Mouse (Mus musculus): Measurements from ENCODE around the gene Plcg2. TPM values are rescaled to one million over a fixed set of nuclear protein-coding genes. Genes with fewer than 3 reads are reported as not detected.

Gene Plcg2
- polyA plus RNA-seq, 1 experiment from 2014 or later: 1.2 TPM

DNA sequence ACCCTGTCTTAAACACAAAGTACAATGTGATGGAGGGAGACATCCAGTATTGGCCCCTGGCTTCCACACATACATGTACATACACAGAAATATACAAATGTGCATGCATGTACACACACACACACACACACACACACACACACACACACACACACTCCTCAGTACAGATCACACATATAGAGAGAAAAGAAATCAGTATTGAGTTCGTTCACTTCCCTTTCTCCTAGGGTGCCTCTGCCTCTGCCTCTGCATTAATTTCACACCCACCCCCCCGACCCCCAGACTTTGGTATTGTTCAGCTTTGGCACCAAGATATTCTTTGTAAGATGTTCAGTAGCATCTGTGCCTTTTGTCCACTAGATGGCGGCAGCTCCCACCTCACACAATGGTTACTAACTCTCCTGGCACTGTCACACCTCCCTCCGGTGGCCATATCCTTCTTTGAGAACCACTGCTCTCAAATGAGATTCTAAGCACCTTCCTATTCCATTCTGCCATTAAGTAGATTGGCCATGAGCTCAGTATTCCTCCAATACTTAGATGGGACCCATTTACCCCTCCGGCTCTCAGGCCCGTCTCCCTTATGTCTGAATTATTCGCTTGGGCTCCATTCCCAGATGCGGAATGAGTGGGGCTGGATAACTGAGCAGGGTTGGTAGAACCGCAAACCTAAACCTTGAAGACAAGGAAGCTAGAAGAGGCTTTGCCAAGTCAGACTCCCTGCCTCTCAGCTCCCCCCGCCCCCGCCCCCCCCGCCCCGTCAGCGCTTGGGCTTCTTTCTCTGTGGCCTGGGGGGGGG lies 128.1 kb downstream of the Plcg2 start:
- 0 out of 2 replicates have a peak, but pooled peaks have one; percentile 45 for ATAC-seq
- 65% methylated on average over 10 of the region's 14 CpGs for WGBS
- Histone ChIP-seq H3K27ac (ENCODE audit: low read length) (no peak overlapping the region), H3K4me3 (ENCODE audit: low read depth, low read length) (no peak overlapping the region), H3K4me2 (ENCODE audit: low read length) (no peak overlapping the region), H3K27me3 (ENCODE audit: control insufficient read depth, insufficient read depth, low read depth, low read length) (no peaks in the 10 kb centered on the region), H3K9me3 (replicated peaks; ENCODE audit: control insufficient read depth, low read length, poor library complexity, severe bottlenecking) (peaks cover 4% of the 10 kb centered on the region; the same call in 1 of the 2 replicates), H3K36me3 (ENCODE audit: control insufficient read depth, insufficient read depth, low read length) (no peaks in the 10 kb centered on the region), H3K9ac (ENCODE audit: low read depth, low read length) (no peak overlapping the region), H3K4me1 (ENCODE audit: control insufficient read depth, insufficient read depth, low read length) (peaks cover 2% of the 10 kb centered on the region; the same call in 1 of the 2 replicates)

DNA sequence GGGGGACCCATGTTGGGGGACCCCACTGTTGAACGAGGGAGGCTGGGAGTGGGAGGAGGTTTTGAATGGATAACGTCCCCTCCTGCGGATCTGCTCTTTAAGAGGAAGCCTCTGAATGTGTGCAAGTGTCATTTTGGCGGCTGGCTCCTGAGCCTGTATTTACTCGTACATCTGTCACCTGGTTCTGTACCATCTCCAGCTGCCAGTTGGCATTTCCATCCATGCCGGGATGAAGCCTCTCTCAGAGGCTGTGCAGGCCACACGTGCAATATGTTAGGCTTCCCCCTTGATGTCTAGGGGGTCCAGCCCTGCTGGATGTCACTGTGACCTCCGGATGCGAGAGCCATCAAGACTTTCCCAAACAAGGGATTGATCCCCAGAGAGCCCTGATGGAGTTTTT lies 129.0 kb downstream of the Plcg2 start:
- H3K9me3 ChIP-seq (replicated peaks; ENCODE audit: control insufficient read depth, low read length, poor library complexity, severe bottlenecking): peaks cover 4% of the 10 kb centered on the region; the same call in 1 of the 2 replicates
- no peaks in the 10 kb centered on the region for H3K36me3 ChIP-seq (ENCODE audit: control insufficient read depth, insufficient read depth, low read length)
- no peak for ATAC-seq
- no peak overlapping the region for H3K4me2 ChIP-seq (ENCODE audit: low read length)
- H3K4me3 ChIP-seq (ENCODE audit: low read depth, low read length): no peak overlapping the region
- 70% methylated on average over 9 of the region's 9 CpGs for WGBS
- no peak overlapping the region for H3K9ac ChIP-seq (ENCODE audit: low read depth, low read length)
- peaks cover 2% of the 10 kb centered on the region; the same call in 1 of the 2 replicates for H3K4me1 ChIP-seq (ENCODE audit: control insufficient read depth, insufficient read depth, low read length)
- no peaks in the 10 kb centered on the region for H3K27me3 ChIP-seq (ENCODE audit: control insufficient read depth, insufficient read depth, low read depth, low read length)
- no peak overlapping the region for H3K27ac ChIP-seq (ENCODE audit: low read length)

DNA sequence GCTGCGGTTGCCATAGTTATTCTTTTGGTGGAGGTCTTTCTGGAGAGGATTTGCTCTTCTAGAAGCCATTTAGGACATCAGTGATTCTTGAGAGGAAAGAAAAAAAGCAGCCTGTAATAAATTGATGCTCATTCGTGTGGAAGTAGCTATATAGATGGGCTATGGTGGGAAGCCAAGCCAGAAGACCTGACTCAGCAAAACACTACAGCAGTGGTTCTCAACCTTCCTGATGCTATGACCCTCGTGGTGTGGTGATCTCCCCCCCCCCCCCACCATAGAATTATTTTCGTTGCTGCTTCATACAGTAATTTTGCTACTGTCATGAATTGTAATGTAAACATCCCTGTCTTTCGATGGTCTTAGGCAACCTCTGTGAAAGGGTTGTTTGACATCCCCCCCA lies 134.4 kb downstream of the Plcg2 start:
- no peak overlapping the region for H3K4me3 ChIP-seq (ENCODE audit: low read depth, low read length)
- no peak overlapping the region for H3K27ac ChIP-seq (ENCODE audit: low read length)
- no peak for ATAC-seq
- no peaks in the 10 kb centered on the region for H3K36me3 ChIP-seq (ENCODE audit: control insufficient read depth, insufficient read depth, low read length)
- H3K9ac ChIP-seq (ENCODE audit: low read depth, low read length): no peak overlapping the region
- 90% methylated on average over 5 of the region's 5 CpGs for WGBS
- H3K27me3 ChIP-seq (ENCODE audit: control insufficient read depth, insufficient read depth, low read depth, low read length): no peaks in the 10 kb centered on the region
- no peak overlapping the region for H3K4me2 ChIP-seq (ENCODE audit: low read length)
- no peaks in the 10 kb centered on the region for H3K9me3 ChIP-seq (replicated peaks; ENCODE audit: control insufficient read depth, low read length, poor library complexity, severe bottlenecking)
- H3K4me1 ChIP-seq (ENCODE audit: control insufficient read depth, insufficient read depth, low read length): no peaks in the 10 kb centered on the region

DNA sequence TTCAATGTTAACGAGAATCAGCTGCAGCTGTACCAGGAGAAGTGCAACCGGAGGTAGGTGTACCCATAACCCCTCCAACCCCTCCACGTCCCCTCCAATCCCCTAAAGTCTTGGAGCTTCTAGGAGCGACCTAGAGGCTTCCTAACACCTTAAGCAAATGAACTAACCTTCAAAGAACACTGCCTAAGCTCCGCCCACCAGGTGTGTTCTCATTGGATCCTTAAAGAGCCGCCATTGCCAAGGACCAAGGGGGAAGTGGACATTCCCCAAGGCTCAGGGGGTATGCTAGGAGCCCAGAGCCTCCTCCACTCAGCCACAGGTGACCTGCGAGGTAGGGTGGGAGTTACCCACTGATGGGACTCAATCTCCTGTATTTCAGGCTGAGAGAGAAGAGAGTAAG lies 136.3 kb downstream of the Plcg2 start:
- ATAC-seq: no peak
- no peak overlapping the region for H3K4me2 ChIP-seq (ENCODE audit: low read length)
- WGBS: 87% methylated on average over 7 of the region's 7 CpGs
- H3K36me3 ChIP-seq (ENCODE audit: control insufficient read depth, insufficient read depth, low read length): no peaks in the 10 kb centered on the region
- no peaks in the 10 kb centered on the region for H3K4me1 ChIP-seq (ENCODE audit: control insufficient read depth, insufficient read depth, low read length)
- H3K27me3 ChIP-seq (ENCODE audit: control insufficient read depth, insufficient read depth, low read depth, low read length): no peaks in the 10 kb centered on the region
- H3K4me3 ChIP-seq (ENCODE audit: low read depth, low read length): no peak overlapping the region
- no peak overlapping the region for H3K27ac ChIP-seq (ENCODE audit: low read length)
- no peaks in the 10 kb centered on the region for H3K9me3 ChIP-seq (replicated peaks; ENCODE audit: control insufficient read depth, low read length, poor library complexity, severe bottlenecking)
- H3K9ac ChIP-seq (ENCODE audit: low read depth, low read length): no peak overlapping the region

DNA sequence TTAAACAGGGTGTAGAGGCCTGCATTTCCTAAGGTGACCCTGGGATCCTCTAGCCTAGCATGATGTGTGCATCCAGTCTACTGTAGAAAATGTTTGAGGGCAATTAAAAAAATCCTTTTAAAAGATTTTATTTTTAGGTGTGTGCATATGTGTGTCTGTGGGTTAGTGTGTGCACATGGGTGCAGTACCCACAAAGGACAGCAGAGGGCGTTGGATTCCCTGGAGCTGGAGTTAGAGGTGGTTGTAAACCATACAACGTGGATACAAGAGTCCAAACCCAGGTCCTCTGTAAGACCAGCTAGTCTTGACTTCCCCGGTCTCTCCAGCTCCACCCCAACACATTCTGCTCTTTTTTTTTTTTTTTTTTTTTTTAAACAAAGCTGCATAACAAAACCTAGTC lies 139.4 kb downstream of the Plcg2 start:
- Histone ChIP-seq H3K4me2 (ENCODE audit: low read length) (no peak overlapping the region), H3K36me3 (ENCODE audit: control insufficient read depth, insufficient read depth, low read length) (no peaks in the 10 kb centered on the region), H3K9me3 (replicated peaks; ENCODE audit: control insufficient read depth, low read length, poor library complexity, severe bottlenecking) (no peaks in the 10 kb centered on the region), H3K4me1 (ENCODE audit: control insufficient read depth, insufficient read depth, low read length) (no peaks in the 10 kb centered on the region), H3K27me3 (ENCODE audit: control insufficient read depth, insufficient read depth, low read depth, low read length) (no peaks in the 10 kb centered on the region), H3K27ac (ENCODE audit: low read length) (no peak overlapping the region), H3K4me3 (ENCODE audit: low read depth, low read length) (no peak overlapping the region), H3K9ac (ENCODE audit: low read depth, low read length) (no peak overlapping the region)
- no peak for ATAC-seq
- WGBS: 65% methylated on average over 3 of the region's 3 CpGs

DNA sequence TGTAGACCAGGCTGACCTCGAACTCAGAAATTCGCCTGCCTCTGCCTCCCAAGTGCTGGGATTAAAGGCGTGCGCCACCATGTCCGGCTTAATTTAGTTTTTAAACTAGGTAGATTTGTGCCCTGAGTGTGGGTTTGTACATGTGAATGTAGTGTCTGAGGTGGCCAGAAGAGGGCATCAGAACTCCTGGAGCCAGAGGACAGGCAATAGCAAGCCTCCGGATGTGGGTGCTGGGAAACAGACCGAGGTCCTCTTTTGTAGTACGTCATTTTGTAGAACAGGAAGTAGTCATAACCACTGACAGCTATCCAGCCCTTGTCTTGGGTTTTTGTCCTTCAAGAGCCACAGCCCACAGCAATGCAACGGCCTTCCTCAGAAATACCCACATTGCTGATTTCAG lies 141.5 kb downstream of the Plcg2 start:
- no peak for ATAC-seq
- 94% methylated on average over 9 of the region's 9 CpGs for WGBS
- H3K9ac ChIP-seq (ENCODE audit: low read depth, low read length): no peak overlapping the region
- no peak overlapping the region for H3K4me2 ChIP-seq (ENCODE audit: low read length)
- H3K27ac ChIP-seq (ENCODE audit: low read length): no peak overlapping the region
- H3K27me3 ChIP-seq (ENCODE audit: control insufficient read depth, insufficient read depth, low read depth, low read length): no peaks in the 10 kb centered on the region
- no peaks in the 10 kb centered on the region for H3K36me3 ChIP-seq (ENCODE audit: control insufficient read depth, insufficient read depth, low read length)
- no peaks in the 10 kb centered on the region for H3K4me1 ChIP-seq (ENCODE audit: control insufficient read depth, insufficient read depth, low read length)
- no peak overlapping the region for H3K4me3 ChIP-seq (ENCODE audit: low read depth, low read length)
- no peaks in the 10 kb centered on the region for H3K9me3 ChIP-seq (replicated peaks; ENCODE audit: control insufficient read depth, low read length, poor library complexity, severe bottlenecking)

DNA sequence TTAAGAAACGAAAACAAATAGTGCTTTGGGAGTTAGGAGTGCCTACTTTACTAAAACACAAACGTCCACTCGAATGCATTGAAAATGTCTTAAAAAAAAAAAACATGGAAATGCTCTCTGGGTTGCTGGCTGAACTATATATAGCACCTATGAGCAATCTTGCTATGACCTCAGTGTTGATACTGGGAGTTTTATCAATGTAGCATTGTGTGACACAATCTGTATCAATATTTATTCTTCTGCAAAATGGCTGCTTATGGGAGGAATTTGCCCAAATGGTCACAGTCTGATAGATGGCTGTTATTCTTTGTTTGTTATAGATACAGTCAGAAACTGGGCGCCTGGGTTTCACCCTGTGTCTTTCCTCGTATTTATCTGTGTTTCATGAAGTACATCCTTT lies 147.4 kb downstream of the Plcg2 start:
- H3K9ac ChIP-seq (ENCODE audit: low read depth, low read length): no peak overlapping the region
- H3K4me1 ChIP-seq (ENCODE audit: control insufficient read depth, insufficient read depth, low read length): no peaks in the 10 kb centered on the region
- H3K36me3 ChIP-seq (ENCODE audit: control insufficient read depth, insufficient read depth, low read length): no peaks in the 10 kb centered on the region
- H3K4me2 ChIP-seq (ENCODE audit: low read length): no peak overlapping the region
- ATAC-seq: no peak
- no peaks in the 10 kb centered on the region for H3K9me3 ChIP-seq (replicated peaks; ENCODE audit: control insufficient read depth, low read length, poor library complexity, severe bottlenecking)
- 79% methylated on average over 5 of the region's 5 CpGs for WGBS
- no peak overlapping the region for H3K27ac ChIP-seq (ENCODE audit: low read length)
- H3K27me3 ChIP-seq (ENCODE audit: control insufficient read depth, insufficient read depth, low read depth, low read length): no peaks in the 10 kb centered on the region
- H3K4me3 ChIP-seq (ENCODE audit: low read depth, low read length): no peak overlapping the region

DNA sequence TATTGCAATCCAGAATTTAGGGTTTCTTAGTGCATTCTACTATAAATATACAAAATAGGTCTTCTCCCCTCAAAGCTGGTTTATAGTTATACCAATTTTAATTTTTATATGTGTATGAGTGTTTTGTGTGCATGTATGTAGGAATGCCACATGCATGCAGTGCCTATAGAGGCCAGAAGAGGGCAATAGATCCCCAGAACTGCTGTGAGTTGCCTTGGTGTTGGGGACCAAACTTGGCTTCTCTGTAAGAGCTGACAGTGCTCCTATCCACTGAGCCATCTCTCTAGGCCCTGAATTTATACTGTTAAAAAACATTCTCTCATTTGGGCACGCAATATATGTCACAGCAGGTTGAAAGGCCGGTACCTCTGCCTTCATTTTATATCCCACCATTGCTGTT lies 147.9 kb downstream of the Plcg2 start:
- H3K4me2 ChIP-seq (ENCODE audit: low read length): no peak overlapping the region
- H3K36me3 ChIP-seq (ENCODE audit: control insufficient read depth, insufficient read depth, low read length): no peaks in the 10 kb centered on the region
- no peak overlapping the region for H3K4me3 ChIP-seq (ENCODE audit: low read depth, low read length)
- H3K4me1 ChIP-seq (ENCODE audit: control insufficient read depth, insufficient read depth, low read length): no peaks in the 10 kb centered on the region
- H3K9ac ChIP-seq (ENCODE audit: low read depth, low read length): no peak overlapping the region
- WGBS: 53% methylated on average over 2 of the region's 2 CpGs
- no peak for ATAC-seq
- H3K27ac ChIP-seq (ENCODE audit: low read length): no peak overlapping the region
- H3K9me3 ChIP-seq (replicated peaks; ENCODE audit: control insufficient read depth, low read length, poor library complexity, severe bottlenecking): no peaks in the 10 kb centered on the region
- no peaks in the 10 kb centered on the region for H3K27me3 ChIP-seq (ENCODE audit: control insufficient read depth, insufficient read depth, low read depth, low read length)

DNA sequence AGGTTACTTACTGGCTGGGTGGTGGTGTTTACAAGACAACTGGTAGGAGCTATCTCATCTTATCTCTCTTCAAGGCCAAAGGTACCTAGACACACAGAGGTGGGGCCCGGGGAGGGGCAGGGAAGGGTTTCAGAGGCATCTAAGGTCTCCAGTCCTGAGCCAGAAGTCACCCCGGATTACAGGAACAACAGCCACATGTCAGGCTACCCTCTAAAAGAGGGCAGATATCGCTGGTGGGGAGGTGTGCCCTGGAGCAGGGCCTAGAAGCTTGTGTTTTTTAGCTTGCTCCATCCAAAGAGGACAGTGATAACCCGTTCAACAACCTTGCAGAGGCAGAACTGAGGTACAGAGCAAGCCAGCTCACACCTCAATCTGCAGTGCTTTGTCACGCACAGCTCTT lies 148.3 kb downstream of the Plcg2 start:
- Histone ChIP-seq H3K4me2 (ENCODE audit: low read length) (no peak overlapping the region), H3K9me3 (replicated peaks; ENCODE audit: control insufficient read depth, low read length, poor library complexity, severe bottlenecking) (no peaks in the 10 kb centered on the region), H3K27me3 (ENCODE audit: control insufficient read depth, insufficient read depth, low read depth, low read length) (no peaks in the 10 kb centered on the region), H3K36me3 (ENCODE audit: control insufficient read depth, insufficient read depth, low read length) (no peaks in the 10 kb centered on the region), H3K9ac (ENCODE audit: low read depth, low read length) (no peak overlapping the region), H3K4me1 (ENCODE audit: control insufficient read depth, insufficient read depth, low read length) (no peaks in the 10 kb centered on the region), H3K27ac (ENCODE audit: low read length) (no peak overlapping the region), H3K4me3 (ENCODE audit: low read depth, low read length) (no peak overlapping the region)
- 78% methylated on average over 5 of the region's 5 CpGs for WGBS
- ATAC-seq: no peak

Data from midbrain, embryonic 16.5 days (tissue).